Mouse (Mus musculus): ENCODE data around the gene Aurka.

The Aurka gene

DNA sequence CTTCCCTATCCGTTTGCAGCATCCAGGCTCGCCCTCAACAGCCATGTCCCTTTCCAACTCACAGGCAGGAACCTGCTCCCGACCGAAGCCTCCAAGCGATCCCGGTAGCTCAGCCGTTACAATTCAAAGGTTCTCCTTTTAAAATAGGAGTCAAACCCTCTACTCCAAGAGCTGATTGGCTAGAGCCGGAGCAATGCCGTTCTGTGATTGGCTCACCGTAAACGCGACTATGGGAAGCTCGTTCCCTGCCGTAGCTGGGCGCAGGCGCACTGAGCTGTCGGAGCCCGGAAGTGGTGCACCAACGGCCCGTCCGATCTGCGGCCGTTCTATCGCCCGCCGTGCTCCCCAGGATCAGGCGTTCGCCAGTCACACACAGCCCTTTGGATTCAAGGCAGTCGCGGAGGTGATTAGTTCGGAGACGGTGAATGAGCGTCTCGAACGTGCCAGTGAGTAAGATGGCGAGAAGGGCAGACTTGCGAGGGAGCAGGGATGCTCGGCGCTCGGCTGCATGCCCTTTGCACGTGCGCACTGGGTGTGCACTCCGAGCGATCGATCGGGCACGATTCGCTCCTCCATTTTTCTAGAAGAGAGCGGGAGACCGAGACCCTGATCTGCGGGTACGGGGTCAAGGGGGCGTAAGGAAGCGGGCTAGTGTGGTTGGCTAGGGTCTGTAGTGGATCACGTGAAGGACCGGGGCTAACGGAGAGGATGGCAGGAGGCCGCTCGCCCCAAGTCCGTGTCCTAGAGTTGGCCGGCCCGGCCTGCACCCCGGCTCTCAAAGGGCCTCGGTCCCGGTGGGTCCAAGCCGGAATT lies at the start of gene Aurka, which contains the start of gene Cstf1:
TSS of gene Aurka (minus strand) at position 125 of the 813 bp plus-strand sequence.
TSS of gene Cstf1 (plus strand) at position 271 of the 813 bp plus-strand sequence.
- DNase-seq (ENCODE audit: low spot score): peak; percentile 90

- no peak for DNase-seq (ENCODE audit: low spot score)
Observed at GRCm38 (mm10) chr2:172418208-172418607, 47.9 kb upstream of the Aurka start.

GRCm38 (mm10) chr2:172416876-172417275 lies 46.5 kb upstream of the Aurka start:
- DNase-seq (ENCODE audit: low spot score): no peak

GRCm38 (mm10) chr2:172416218-172416617 lies 45.9 kb upstream of the Aurka start:
- no peak for DNase-seq (ENCODE audit: low spot score)

GRCm38 (mm10) chr2:172413894-172414293 lies 43.6 kb upstream of the Aurka start:
- DNase-seq (ENCODE audit: low spot score): no peak

DNA sequence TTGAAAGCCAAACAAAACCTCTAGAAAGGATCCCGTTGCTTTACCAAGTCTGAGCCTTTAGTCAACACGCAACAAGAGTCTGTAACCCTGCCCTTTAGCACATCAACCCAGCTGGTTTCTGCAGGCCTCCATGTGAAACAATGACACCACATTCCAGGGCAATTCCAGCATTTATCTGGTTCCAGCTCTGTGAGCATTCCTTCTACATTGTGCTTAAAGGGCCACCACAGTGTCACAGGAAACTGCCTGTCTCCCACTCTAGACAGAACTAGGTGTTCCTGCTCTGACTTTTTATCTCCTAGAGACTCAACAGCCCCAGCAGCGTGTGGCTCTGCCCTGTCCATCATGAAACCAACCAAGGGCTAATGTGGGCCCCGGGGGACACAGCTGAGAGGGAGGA lies 42.9 kb upstream of the Aurka start:
- no peak for DNase-seq (ENCODE audit: low spot score)

DNA sequence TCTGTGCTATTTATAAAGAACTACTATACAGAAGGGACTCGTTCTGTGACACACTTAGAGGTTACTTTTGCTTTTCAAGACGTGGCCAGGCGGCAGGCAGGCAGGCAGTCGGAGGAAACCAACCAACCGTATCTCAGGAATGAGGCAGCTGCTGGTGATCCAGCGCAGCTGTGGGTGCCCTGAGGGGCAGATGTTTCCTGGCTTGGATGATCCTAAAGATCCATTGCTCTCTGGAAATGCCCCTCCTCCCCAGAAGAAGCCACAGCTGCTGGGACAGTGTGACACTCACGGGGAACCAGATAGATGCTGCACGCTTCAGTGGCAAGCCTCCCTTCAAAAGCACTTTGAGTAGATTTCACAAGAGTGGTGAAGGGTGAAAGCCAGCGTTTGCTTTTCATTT lies 42.1 kb upstream of the Aurka start:
- no peak for DNase-seq (ENCODE audit: low spot score)

- DNase-seq (ENCODE audit: low spot score): no peak
Observed at GRCm38 (mm10) chr2:172411091-172411490, 40.8 kb upstream of the Aurka start.

GRCm38 (mm10) chr2:172410686-172411085 lies 40.4 kb upstream of the Aurka start:
- DNase-seq (ENCODE audit: low spot score): no peak

- DNase-seq (ENCODE audit: low spot score): no peak
Observed at GRCm38 (mm10) chr2:172407499-172407898, 37.2 kb upstream of the Aurka start.

GRCm38 (mm10) chr2:172406173-172406572 lies 35.8 kb upstream of the Aurka start:
- no peak for DNase-seq (ENCODE audit: low spot score)

GRCm38 (mm10) chr2:172405011-172405410 lies 34.7 kb upstream of the Aurka start:
- DNase-seq (ENCODE audit: low spot score): no peak

DNA sequence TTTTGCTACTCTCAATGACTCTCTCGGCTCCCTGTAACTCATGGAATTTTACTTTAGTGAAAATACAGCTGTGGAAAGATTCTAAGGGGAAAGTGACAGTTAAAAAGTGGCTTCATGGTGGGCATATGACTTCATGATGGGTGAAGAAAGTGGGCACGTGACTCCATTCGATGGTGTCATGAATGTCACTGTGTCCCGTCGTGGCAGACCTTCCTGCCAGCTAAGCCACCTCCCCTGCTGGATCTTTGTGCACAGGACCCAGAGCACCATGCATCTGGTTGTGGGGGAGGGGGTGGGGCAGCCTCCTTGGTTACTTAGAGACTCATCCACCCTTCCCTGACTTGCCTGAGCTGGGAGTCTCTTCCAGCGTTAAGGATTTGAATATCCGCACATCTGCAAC lies 33.9 kb upstream of the Aurka start:
- DNase-seq (ENCODE audit: low spot score): no peak

DNA sequence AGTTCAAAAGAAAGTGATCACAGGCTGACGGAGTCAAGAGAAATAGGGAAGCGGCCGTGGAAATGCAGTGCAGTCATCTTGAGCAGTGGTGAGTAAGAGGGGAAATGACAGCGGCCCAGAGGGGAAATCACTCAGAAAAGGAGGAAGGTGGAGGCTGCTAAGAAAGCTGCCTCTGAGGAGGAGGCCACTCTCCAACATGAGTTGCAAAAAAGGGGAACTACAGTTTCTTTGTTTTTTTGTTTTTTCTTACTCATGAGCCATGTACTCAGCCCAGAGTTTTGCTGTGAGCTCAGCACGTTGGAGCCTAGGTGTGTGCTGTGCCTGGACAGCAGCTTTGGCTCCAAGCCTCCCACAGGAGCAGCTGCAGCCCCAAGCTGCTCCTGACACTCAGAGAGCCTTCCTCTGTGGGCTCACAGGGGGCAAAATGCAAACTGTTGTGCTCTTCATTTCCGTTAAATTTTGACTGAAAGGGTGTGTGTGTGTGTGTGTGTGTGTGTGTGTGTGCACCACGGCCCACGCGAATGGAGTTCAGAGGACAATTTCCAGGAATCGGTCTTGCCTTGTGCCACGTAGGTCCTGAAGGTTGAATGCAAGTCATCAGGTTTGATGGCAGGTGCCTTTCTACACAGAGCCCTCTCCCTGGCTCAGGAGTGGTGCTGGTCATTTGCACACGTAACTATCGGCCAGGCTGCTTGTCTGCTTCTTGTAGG lies 30.9 kb upstream of the Aurka start:
- DNase-seq (ENCODE audit: low spot score): no peak

DNA sequence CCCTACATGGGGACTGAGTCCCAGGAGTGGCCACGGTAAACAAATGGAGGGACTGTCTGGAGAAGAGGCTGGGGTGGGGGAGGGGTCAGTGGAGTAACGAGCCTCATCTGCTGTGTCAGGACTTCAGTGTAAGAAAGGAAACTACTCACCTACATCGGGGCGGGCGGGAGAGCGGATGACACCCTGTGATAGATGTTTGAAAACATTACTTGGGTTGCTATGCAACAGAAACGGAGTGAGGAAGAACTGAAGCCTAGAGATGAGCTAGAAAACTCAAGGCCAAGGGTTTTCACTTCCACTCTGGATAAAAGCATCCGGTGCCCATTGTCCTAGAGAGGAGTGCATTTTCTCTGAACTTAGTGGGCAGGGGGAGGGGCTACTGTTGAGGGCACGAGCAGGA lies 29.6 kb upstream of the Aurka start:
- DNase-seq (ENCODE audit: low spot score): no peak

DNA sequence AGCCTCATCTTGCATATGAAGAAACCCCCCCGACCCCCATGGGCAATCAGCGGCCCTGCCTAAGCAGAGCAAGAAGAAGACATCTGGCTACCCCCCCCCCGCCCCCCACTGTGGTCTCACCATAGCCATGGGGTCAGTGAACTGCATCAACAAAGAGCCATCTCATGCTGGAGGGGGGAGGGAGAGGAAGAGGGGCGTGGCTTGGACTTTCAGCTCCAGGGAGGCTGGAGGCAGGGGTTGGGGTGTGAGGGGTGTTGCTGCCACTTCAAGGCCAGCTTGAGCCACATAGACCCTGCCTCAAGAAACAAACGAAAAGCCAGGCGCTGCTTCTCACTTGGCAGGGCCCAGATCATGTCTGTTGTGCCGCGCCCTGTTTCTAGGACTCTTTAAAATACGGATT lies 25.6 kb upstream of the Aurka start:
- DNase-seq (ENCODE audit: low spot score): no peak

- no peak for DNase-seq (ENCODE audit: low spot score)
Observed at GRCm38 (mm10) chr2:172394671-172395070, 24.3 kb upstream of the Aurka start.

DNA sequence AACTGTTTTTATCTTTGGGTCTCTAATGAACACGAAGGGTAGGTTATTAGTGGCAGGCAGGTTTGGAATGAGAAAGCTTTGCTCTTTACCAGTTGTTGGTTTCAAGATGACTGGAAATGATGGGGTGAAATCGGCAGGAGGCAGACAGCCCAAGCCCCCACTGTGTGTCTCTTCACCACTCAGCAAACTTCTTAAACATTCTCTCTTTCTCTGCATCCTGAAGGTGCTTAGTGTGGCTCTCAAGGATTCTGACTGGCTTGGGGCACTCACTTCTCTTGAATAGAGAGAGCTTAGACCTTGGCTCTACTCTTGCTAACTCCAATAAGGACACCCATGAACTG lies 23.7 kb upstream of the Aurka start:
- no peak for DNase-seq (ENCODE audit: low spot score)

DNA sequence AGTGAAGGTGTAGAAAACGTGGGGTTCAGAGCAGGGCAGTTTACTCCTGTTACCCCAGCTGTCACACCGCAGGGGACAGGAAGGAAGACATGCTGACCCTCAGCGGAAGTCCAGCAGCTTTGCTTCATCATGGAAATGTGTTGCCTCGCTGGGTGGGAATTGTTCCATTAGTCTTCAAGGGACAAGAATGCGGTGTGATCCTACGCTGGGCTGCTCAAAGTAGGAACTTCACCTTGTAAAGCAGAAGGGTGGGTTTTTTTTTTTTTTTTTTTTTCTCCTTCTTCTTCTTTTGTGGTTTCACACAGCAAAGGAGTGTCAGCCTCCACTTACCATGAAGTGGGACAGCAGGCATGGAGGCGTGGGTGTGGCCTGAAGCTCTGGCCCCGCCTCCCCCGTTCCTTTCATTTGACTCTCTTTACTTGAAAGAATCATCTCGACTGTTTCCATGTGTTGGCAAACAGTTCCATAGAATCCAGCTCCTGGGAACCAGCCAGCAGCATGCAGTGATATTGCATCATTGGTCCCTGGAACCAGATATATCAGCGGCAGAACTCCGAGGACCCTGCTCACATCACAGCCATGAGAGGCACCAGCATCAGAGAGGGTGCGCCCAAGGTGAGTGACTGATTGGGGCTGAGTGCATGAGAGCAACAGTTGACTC lies 23.2 kb upstream of the Aurka start, which contains the start of gene Cass4:
TSS of gene Cass4 (plus strand) at position 404 of the 661 bp plus-strand sequence.
- DNase-seq (ENCODE audit: low spot score): no peak

DNA sequence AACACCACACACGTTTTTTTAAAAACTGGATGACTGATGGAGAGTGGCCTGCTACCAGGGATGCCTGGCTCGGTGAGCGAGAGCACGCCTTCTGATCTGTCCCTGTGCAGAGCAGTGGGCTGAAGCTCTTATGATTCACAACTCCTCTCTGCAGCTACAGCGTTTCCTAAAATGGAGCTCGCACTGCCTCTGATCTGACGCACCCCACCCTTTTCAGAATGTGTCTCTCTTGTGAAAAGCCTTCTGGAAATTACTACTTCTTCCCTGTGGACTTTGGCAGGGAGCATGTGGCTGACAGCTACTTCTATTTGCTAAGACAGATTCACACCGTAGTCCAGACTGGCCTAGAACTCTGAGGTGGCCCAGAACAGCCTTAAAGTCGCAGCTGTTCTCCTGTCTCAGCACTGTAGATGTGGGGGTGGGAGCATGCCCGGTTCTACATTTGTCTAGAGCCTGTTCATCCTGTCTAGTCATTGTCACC lies 21.7 kb upstream of the Aurka start:
- no peak for DNase-seq (ENCODE audit: low spot score)

DNA sequence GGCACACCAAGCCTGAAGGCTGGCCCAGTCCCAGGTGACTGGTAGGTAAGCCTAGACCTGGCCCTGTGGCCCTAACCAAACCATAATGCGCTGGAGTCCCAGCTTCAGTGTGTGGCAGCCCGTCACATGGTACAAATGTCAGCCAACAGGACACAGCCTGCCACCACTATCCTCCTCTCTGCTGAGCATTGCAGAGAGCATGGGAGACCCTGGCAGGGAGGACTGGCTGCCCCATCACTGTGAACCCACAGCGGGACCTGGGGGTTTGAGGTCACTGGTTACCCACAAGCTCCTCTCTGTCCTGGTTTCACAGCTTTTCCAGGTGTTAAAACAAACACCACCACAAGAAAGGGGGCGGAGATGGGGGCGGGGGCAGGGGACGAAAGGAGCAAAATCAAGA lies 20.0 kb upstream of the Aurka start:
- no peak for DNase-seq (ENCODE audit: low spot score)

DNA sequence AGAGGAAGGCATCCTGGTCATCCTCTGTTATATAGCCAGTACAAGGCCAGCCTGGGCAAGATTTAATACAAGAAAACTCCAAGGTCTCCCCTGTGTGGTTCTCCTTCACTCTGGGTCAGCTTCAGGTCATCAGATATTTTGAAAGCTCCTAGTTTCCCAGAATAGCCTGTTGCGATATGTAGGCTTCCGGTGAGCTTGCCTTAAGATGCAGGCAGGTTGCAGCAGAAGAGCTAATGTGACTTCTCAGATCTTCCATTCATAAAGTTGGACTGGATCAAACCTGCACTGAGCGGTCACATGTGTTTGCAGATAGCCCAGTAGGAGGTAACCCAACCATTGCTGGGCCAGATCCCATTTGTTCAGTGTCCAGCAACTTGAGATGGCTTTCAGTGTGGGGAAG lies 14.4 kb upstream of the Aurka start:
- no peak for DNase-seq (ENCODE audit: low spot score)

DNA sequence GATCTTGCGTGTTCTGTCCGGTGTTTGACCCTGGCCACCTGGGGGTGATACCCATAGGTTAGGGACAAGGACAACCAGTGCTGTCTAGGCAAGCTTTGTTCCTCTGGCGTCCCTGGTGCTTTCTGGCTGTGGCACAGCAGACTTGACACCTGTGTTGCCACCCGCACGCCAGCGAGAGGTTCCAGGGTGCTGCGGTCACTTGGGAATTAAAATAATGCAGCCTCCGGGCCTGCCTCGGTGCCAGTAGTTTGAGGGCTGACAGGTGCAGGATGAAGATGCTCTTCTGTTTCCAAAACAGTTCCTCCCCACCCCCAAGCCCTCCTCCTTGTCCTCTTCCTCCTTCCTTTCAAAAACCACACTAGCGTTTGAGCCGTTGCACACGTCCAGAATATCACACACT lies 11.6 kb upstream of the Aurka start:
- no peak for DNase-seq (ENCODE audit: low spot score)
